Mouse (Mus musculus): ENCODE data around the gene Anxa7.

- TF ChIP-seq MAX (IDR thresholded peaks at IDR 0.05; ENCODE audit: low read length) (no peak), HCFC1 (IDR thresholded peaks at IDR 0.05; ENCODE audit: low read depth, low read length) (no peak), ETS1 (conservative IDR thresholded peaks at IDR 0.05; ENCODE audit: low read depth, low read length) (no peak), NELFE (IDR thresholded peaks at IDR 0.05; ENCODE audit: low read depth, low read length) (no peak)
Observed at GRCm38 (mm10) chr14:20499982-20500381, 20.0 kb upstream of the Anxa7 start.

All from CH12.LX (cell line).